Mouse (Mus musculus) stomach, postnatal 0 days (tissue): ENCODE measurements at regions not wholly inside any gene's neighbourhood (a gene's known extent, or its start where the extent isn't known, plus 50 kb on each side); places are given as distances from the start of the nearest gene placed in this dataset.

Experiments used
- CTCF ChIP-seq: IDR thresholded peaks from 2 replicates; pipeline ENCODE4 v1.5.1; 2016; ENCODE audit warnings: antibody characterized with exemption, low read depth, mild to moderate bottlenecking, moderate library complexity
- EP300 ChIP-seq: optimal IDR thresholded peaks from 2 replicates; pipeline ENCODE3; 2016; ENCODE audit warnings: antibody characterized with exemption

DNA sequence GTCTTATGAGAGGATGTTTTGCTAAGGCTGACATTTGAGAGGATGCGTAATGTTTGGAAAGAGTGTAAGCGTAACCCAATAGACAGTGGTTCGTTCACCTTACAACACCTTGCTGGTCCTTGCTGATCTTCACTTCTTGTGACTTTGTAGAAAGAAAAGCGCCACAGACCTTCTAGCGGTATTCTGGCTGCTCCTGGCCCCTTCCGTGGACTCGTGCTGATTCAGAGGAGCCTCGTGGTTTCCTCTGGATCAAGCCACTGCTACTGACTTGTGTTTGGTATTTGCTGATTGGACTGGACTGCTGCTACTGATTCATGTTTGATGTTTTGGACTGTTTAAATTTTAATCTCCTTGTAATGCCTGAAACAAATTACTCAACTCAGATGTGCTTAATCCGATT is 174.1 kb upstream of the Hmga2 start:
- TF ChIP-seq CTCF (no peak), EP300 (no peak)
